Mouse (Mus musculus) embryonic facial prominence, embryonic 14.5 days (tissue): Measurements from ENCODE around the gene Pcdh17. TPM values are rescaled to one million over a fixed set of nuclear protein-coding genes. Genes with fewer than 3 reads are reported as not detected.

ENCODE experiments used
- ATAC-seq: fragments of 200-750 bp; cut with Nextera tagmentation; 2 replicates; pipeline ENCODE4 v1.8.0; 2017; ENCODE audit warnings: low read depth, moderate number of reproducible peaks, moderate TSS enrichment
- DNase-seq: peaks from one replicate; pipeline ENCODE4 v3.0.0-alpha.2; 2015; ENCODE audit warnings: low spot score
- H3K27ac ChIP-seq: fragments of 300-500 bp; sonication (generic); replicated peaks from 2 replicates; pipeline ENCODE4 v1.5.1; 2014; ENCODE audit warnings: low read depth, mild to moderate bottlenecking, low read length, moderate library complexity
- H3K27me3 ChIP-seq: fragments of 300-500 bp; sonication (generic); replicated peaks from 2 replicates; pipeline ENCODE4 v1.6.1; 2014; ENCODE audit warnings: low read length; ENCODE audit not compliant: control insufficient read depth, insufficient read depth
- H3K36me3 ChIP-seq: fragments of 300-500 bp; sonication (generic); 2 replicates; pipeline ENCODE4 v1.6.1; 2014; ENCODE audit warnings: low read length, mixed read lengths; ENCODE audit not compliant: control insufficient read depth, insufficient read depth
- H3K4me1 ChIP-seq: fragments of 300-500 bp; sonication (generic); 2 replicates; pipeline ENCODE4 v1.6.1; 2014; ENCODE audit warnings: antibody characterized with exemption, low read length; ENCODE audit not compliant: control insufficient read depth, insufficient read depth
- H3K4me2 ChIP-seq: fragments of 300-500 bp; sonication (generic); 2 replicates; pipeline ENCODE4 v1.6.1; 2014; ENCODE audit warnings: low read depth, mild to moderate bottlenecking, low read length, moderate library complexity, mixed read lengths
- H3K4me3 ChIP-seq: fragments of 300-500 bp; sonication (generic); 2 replicates; pipeline ENCODE4 v1.5.1; 2014; ENCODE audit warnings: low read depth, mild to moderate bottlenecking, low read length
- H3K9ac ChIP-seq: fragments of 300-500 bp; sonication (generic); 2 replicates; pipeline ENCODE4 v1.6.1; 2014; ENCODE audit warnings: low read depth, mild to moderate bottlenecking, low read length, moderate library complexity, mixed read lengths
- H3K9me3 ChIP-seq: fragments of 300-500 bp; sonication (generic); 2 replicates; pipeline ENCODE4 v1.6.1; 2016; ENCODE audit warnings: low read length; ENCODE audit not compliant: control insufficient read depth
- WGBS: fragments of 180-500 bp; shearing (Covaris S2); extraction: QIAGEN DNeasy Blood & Tissue Kit; methylation state at CpG from one replicate; pipeline ENCODE4 v1.1.7; 2014; 5-methylcytosine and 5-hydroxymethylcytosine counted together
- polyA plus RNA-seq: library from polyadenylated mRNA; unstranded; fragments of >200 nt; fragmentation: Nextera tagmentation; extraction: Ambion mirVana; gene quantifications from 2 replicates; pipeline ENCODE4 v1.2.1, GENCODE M21; 2014

The Pcdh17 gene
- polyA plus RNA-seq, 1 experiment from 2014 or later = 7.0 TPM

GRCm38 (mm10) chr14:84535264-84535663 is 91.9 kb downstream of the Pcdh17 start:
- Histone ChIP-seq H3K27me3 (no peaks in the 10 kb centered on the region), H3K36me3 (no peaks in the 10 kb centered on the region), H3K27ac (no peak overlapping the region), H3K4me3 (no peak overlapping the region), H3K9ac (no peak overlapping the region), H3K4me2 (no peak overlapping the region), H3K9me3 (no peaks in the 10 kb centered on the region), H3K4me1 (no peaks in the 10 kb centered on the region)
- DNase-seq (no peak), ATAC-seq (no peak)

GRCm38 (mm10) chr14:84541838-84542237 is 98.5 kb downstream of the Pcdh17 start:
- no peaks in the 10 kb centered on the region for H3K27me3 ChIP-seq
- H3K4me1 ChIP-seq = no peaks in the 10 kb centered on the region
- no peak overlapping the region for H3K27ac ChIP-seq
- WGBS = 82% methylated on average over 3 of the region's 3 CpGs
- DNase-seq (no peak), ATAC-seq (no peak)
- no peaks in the 10 kb centered on the region for H3K36me3 ChIP-seq
- no peaks in the 10 kb centered on the region for H3K9me3 ChIP-seq
- H3K4me2 ChIP-seq = no peak overlapping the region
- H3K9ac ChIP-seq = no peak overlapping the region
- H3K4me3 ChIP-seq = no peak overlapping the region

- Histone ChIP-seq H3K27me3 (no peaks in the 10 kb centered on the region), H3K36me3 (no peaks in the 10 kb centered on the region), H3K9ac (no peak overlapping the region), H3K4me3 (no peak overlapping the region), H3K4me2 (no peak overlapping the region), H3K9me3 (no peaks in the 10 kb centered on the region), H3K4me1 (no peaks in the 10 kb centered on the region), H3K27ac (no peak overlapping the region)
- DNase-seq (no peak), ATAC-seq (no peak)
- 62% methylated on average over 2 of the region's 2 CpGs for WGBS
These were observed 102.6 kb downstream of the Pcdh17 start for GRCm38 (mm10) chr14:84545968-84546367.

- DNase-seq (peak; percentile 13), ATAC-seq (no peak)
- Histone ChIP-seq H3K4me2 (no peak overlapping the region), H3K4me1 (no peaks in the 10 kb centered on the region), H3K36me3 (no peaks in the 10 kb centered on the region), H3K27me3 (no peaks in the 10 kb centered on the region), H3K9me3 (no peaks in the 10 kb centered on the region), H3K4me3 (no peak overlapping the region), H3K9ac (no peak overlapping the region), H3K27ac (no peak overlapping the region)
- 67% methylated on average over 10 of the region's 10 CpGs for WGBS
These were observed 104.3 kb downstream of the Pcdh17 start for GRCm38 (mm10) chr14:84547513-84548194.

GRCm38 (mm10) chr14:84551546-84551945 is 108.2 kb downstream of the Pcdh17 start:
- Histone ChIP-seq H3K27me3 (no peaks in the 10 kb centered on the region), H3K27ac (no peak overlapping the region), H3K4me3 (no peak overlapping the region), H3K4me1 (no peaks in the 10 kb centered on the region), H3K4me2 (no peak overlapping the region), H3K36me3 (no peaks in the 10 kb centered on the region), H3K9ac (no peak overlapping the region), H3K9me3 (no peaks in the 10 kb centered on the region)
- 81% methylated on average over 5 of the region's 5 CpGs for whole genome bisulfite sequencing
- ATAC-seq (no peak), DNase-seq (no peak)

- no peak overlapping the region for H3K4me3 ChIP-seq
- no peak overlapping the region for H3K27ac ChIP-seq
- H3K36me3 ChIP-seq = no peaks in the 10 kb centered on the region
- no peak overlapping the region for H3K9ac ChIP-seq
- H3K27me3 ChIP-seq = no peaks in the 10 kb centered on the region
- ATAC-seq = no peak
- H3K4me2 ChIP-seq = no peak overlapping the region
- H3K9me3 ChIP-seq = no peaks in the 10 kb centered on the region
- H3K4me1 ChIP-seq = no peaks in the 10 kb centered on the region
- DNase-seq = no peak
These were observed 127.7 kb downstream of the Pcdh17 start for GRCm38 (mm10) chr14:84571071-84571470.
